Mouse (Mus musculus) thymus, postnatal 4 days (tissue): ENCODE results near the gene Bmp3.

ENCODE experiments used
- DNase-seq: peaks from one replicate; pipeline ENCODE4 v3.0.0; 2021

The Bmp3 gene

DNA sequence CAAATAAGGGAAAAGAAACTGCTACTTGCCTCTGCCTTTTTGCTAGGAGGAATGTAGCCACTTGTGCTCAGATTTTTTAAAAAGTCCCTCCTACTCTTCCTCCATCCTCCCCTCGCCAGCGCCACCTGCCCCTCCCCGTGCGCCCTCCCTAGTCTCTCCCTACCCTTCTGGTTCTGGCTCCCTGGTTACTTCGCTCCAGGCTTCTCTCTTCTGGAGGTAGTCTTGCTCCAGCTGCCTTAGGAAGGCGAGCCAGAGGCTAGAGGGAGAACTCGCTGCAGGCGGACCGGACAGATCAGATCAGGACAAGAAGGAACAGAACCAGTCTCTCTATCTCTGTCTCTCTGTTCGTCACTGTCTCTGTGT, at the start of gene Bmp3:
Bmp3 (plus strand) TSS at position 152 of the 363 bp plus-strand sequence.
- DNase-seq, result no peak

DNA sequence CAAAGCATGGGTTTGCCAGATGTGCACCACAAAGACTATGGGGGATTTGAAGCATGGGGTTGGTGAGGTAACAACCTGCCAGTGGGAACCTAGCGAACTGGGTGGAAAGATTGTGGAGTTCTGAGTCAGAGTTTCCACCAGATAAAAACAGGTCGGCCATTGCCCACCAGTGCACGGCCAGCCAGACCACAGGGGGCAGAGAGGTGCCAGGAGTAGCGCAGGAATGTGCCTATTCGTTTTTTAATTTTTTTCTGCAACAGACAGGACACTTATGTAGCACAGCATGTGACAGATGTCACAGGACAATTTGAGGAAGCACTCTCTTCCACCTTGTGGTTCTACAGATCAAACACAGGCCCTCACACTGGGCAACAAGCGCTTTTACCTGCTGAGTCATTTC, 49.5 kb upstream of the Bmp3 start:
- DNase-seq, result no peak

DNA sequence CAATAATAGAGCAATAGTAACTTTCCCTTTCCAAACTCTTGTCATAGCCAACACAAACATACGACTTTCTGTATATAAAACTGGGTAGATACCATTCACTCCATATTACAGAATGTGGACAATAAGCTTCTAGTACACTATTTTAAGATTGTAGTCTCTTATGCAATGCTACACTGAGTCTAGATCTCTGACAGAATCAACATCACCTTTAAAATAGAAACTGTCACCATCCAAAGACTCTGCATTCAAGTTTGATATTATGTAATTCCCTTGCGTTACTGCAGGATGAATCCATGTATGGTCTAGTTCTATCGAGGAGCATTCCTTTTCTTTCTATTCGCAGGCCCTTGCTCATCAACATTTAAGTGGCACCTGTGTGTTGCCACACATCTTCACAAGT, 47.7 kb upstream of the Bmp3 start:
- DNase-seq, result no peak

DNA sequence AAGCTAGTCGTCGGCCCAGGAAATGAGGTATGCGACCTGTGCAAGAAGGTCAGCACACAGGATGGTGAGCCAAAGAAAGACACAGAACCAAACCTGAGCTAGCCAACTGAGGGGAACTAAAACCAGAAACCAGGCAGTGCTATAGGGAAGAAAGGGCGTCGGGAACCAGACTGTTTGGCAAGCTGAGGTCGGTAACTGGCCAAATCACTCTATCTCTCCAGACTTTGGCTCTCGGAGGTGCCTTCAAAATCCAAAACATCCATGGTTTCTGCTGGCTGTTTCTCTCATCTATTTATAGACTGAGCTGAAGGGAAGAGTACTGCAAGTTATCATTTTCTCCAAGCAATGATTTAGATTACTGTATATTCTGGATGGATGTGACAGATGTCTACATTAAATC, 47.2 kb upstream of the Bmp3 start:
- no peak for DNase-seq

DNA sequence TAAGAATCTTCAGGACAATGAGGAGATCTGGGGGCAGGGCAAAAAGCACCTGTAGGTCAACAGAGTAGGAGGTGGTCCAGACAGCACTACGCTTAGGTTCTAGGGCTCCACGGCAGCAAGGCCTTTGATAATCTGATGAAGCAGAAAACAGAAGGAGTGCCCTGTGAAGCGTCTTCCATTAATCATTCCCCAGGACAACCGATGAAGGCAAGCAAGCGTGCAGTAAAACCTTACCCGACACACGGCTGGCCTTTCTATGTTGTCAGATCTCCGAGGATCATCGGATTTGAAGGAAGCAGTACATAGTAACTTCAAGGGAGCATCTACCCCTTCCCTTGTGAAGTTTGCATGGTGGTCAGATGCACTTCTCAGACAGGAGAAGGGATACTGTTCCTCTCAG, 46.3 kb upstream of the Bmp3 start:
- no peak for DNase-seq

DNA sequence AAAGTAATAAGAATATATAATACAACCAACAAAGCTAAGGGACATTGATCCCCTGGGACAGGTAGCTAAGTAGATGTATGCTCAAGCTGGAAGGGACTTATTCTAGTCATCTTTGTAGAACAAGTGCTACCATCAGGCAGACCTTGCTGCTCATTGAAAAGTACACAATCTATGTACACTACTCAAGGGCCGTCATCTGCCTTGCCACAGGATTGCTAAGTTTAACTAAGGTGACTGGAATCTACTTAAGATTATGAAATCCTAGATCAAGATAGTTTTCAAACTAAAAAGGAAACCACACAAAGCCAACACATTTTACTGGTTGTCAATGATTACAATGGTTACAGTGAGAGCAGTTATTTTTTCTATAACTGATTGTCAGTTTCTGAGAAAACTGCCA, 41.8 kb upstream of the Bmp3 start:
- DNase-seq, result no peak

DNA sequence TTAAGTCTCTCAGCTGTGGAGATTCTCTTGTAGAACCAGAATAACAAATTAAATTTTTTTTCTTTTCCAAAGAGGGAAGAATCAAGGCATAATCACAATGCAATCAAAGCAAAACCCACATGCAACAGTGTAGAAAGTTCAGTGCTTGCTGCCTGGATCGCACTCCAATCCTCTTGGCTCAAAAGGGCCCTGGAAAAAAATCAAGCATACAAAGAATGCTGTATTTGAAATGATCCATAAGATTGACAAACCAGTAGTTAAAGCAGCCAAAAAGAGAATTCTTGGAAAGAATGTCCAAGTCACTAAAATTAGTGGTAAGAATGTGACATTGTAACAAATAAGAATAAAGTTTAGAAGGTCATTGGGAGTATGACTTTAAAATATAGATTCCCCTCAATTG, 38.9 kb upstream of the Bmp3 start:
- DNase-seq, result no peak

DNA sequence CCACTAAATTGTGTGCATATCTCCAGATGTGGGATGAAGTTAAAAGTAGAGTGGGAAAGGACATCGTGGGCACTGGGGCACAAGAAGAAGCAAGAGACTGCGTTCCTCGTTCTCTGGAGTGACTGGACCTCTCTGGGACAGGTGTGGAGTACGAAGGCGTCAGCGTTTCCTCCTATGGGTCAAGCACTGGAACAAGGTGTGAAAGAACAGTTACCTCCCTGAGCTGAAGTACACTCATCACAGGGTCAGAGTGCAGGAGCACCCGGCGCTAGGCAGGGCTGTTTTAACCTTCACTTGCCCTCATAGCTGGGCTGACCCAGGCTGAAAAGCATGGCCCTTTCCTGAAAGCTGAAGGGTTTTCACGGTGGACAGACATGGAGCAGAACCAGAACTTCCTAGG, 20.5 kb upstream of the Bmp3 start:
- no peak for DNase-seq

DNA sequence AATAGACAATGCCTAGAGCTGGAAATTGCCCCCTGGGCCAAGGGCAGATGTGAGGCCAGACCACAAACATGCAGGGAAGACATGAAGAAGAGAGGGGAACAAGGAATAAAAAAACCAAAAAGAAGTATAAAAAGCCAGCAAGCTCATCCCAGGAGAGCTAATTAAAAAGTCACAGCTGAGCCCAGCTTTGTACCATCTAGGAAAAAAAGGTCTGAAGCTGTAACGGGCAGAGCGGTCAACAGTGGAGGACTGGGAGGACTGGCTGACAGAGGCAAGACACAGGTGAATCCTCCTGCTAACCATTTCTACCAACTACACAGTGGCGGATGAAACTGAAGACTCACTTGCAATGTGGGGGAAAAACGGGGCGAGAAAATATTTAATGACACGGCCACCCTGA, 19.9 kb upstream of the Bmp3 start:
- DNase-seq, result no peak

DNA sequence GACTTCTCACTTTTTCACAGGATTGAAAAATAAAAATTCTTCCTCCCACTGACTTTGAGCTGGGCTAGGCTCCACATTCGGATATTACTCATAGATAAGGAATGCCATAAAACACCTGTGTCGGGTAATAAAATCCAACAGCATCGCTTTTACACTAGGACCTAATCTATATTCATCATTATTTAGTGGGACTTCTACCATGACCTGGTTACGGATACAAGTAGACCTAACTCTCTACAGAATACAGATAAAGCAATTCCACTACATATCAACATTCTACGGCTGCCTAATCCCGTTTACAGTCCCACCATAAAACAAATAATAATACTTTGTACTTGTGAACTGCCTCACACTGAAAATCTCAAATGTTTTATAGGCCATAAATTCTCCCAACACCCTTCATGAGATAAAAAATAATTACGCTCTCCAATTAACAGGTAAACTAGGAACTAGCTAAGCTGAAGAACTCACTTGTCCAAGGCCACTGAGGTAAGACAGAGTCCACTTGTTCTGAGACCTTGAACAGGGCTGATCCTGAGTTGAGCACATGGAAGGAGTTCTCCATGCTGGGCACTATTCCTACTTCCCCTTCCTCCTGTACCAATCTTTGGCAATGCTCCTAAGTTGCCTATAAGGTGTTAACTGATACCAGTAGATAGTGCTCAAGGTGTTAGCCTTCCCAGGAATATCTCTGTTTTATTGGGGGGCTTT, 11.5 kb upstream of the Bmp3 start:
- DNase-seq, result no peak

DNA sequence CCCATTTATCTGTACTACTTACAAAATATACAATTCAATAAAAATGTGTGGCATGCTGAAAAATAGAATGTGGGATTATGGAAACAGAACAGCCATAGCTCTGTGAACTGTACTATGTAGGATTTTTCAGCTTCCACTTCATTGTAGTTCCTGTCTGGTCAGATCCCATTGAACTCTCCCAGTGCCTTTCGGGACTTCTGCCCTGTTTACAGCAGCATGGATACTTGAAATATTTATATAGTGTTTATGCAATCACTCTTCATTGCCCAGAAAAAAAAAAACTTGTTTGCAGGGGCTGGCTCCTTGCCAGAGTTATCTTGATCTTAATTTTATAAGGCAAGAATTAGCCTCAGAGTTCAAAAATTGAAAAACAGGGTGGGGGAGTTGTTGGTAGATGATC, 9.6 kb upstream of the Bmp3 start:
- no peak for DNase-seq

DNA sequence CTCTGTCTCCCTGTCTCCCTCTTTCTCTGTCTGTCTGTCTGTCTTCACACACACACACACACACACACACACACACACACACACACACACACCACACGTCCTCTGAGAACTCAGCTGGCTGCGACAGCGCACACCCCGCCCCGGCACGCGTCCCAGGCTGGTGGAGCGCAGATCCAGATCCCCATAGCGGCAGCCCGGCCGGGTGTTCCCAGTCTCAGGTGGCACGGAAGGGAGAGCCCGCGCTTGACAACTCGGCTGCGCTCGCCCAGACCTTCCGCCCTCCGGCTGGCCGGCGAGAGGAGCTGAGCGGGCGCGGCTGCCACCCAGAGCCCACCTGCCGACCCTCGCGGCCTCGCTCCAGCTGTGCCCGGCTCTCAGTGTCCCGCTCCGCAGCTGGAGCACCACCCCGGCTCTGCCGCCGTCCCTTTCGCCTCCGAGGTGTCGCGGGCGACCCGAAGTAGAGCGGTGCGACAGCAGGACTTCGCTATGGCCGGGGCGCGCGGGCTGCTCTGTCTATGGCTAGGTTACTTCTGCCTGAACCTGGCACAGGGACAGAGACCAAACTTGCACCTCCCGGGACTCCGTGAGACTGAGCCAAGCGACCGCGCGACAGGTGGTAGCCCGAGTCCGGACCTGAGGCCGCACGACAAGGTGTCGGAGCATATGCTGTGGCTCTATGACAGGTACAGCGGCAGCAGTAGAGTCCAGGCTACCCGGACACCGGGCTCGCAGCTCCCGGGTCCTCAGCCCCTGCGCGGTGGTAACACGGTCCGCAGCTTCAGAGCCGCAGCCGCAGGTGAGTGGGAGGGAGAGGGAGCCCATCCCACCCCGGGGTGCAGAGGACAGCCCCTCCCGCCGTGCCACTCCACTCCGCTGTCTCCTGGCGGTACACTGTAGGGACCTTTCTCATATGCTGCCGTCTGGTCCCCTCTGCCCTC, 681 bp downstream of the Bmp3 start:
- DNase-seq, result peak; percentile 9

DNA sequence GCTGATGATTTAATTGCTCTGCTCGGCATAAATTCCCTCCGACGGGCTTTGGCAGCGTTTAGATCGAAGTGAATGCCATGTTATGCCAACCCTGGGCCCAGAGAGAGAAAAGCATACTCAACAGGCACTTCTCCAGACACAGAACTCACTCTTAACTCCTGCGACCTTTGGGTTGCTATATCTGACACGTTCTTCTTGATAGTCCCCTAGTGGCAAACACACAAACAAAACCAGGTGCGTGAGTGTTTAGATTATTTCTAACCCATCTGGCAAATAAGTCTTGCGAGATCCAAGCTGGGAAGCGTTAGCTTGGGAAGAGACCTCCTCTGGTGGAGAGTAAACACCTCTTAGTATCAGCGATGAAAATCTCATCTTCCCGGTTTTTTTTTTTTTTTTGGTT, 1.5 kb downstream of the Bmp3 start:
- DNase-seq, result no peak

DNA sequence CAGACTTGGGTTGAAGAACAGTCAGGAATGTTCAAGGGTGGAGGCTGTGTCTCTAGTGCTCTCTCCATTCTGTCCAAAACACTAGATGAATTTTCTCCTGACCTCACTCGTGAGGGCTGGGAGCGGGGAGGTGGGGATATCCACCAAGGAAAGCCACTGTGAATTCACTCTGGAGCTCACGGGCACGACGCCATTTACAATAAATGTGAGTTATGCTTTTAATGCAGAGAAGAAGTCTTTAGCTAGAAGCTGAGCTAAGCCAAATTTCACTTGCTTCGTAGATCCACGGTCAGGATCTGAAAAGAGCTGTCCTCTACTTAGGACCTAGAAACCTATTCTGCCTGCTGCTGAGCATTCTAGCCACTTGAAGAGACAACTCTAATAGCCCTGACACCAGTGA, 2.1 kb downstream of the Bmp3 start:
- DNase-seq, result no peak

DNA sequence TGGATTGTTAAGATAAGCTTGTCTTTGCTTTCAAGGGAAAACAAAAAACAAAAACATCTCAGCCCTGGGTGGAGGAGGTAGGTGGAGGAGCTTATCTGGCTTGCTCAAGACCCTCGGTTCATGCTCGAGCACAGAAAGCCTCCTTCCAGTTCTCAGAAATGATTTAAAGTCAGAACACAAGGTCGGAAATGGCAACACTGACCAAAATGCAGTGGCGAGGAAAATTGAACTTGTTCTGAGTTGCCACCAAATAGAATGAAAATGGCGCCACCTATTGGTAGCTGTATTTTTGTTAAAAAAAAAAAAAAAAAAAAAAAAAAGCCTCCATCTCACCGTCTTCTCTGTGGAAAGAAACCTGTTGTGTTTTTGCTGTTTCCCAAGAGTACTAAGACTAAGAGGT, 9.7 kb downstream of the Bmp3 start:
- no peak for DNase-seq

DNA sequence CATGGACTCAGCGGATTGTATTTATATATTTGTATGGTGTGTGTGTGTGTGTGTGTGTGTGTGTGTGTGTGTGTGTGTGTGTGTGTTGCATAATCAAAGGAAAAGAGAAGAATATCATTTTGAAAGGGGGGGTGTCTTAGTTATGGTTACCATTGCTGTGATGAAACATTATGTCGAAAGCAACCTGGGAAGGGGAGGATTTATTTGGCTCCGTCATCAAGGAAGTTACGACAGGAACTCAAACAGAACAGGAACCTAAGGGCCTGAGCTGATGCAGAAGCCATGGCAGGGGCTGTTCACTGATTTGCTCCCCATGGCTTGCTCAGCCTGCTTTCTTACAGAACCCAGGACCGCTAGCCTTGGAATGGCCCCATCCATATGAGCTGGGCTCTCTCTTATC, 10.9 kb downstream of the Bmp3 start:
- DNase-seq, result no peak

DNA sequence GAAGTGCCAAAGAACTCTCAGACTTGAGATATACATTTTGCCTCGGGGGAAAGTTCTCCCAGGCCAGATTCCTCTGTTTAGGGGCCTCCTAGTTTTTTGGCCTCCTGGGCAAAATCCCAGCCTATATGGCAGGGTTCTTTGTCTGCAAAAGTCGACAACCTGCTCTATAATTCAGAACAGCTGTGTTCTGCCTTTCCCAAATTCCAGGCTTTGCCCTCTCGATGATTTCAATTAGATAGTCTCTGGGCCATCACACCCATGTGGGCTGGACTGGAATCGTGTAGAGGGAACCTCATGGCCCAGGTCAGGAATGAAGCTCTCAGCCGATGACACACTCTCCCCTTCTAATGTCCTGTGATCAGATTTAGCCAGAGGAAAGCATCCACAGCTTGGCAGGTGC, 21.8 kb downstream of the Bmp3 start:
- DNase-seq, result no peak

DNA sequence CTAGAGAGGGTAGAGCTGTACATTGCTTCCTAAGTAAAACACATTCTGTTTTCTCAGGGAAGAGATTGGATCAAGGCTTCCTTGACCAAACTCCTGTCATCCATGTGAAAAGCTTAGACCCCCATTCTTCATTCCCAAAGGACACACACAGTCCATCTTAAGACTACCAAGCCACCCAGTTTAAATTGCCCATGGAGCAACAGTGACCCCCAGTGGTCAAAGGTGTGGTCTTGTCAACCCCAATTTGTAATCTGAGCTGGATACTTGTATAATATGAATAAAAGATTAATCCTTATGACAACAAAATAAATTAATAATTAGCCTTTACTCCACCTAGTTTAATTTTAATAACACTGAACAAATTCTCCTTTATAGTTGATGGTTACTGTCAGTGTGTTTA, 24.7 kb downstream of the Bmp3 start:
- peak; percentile 13 for DNase-seq

DNA sequence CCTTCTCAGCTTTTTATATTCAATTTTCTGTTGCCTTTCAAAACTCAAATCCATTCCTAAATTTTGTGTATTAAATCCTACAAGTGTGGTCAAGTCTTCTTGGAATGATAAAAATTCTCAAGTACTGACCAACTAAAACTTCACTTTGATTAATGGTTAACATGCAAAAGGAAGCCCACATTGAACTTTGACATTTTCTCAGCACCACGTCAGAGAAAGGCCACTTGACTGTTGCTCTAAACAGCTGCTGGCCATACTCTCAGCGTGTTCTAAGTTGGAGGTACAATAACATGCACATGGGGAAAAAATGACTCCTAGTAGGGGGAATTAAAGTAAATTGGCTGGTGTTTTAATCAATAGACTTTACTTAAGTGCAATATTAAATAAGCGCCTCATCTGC, 27.9 kb downstream of the Bmp3 start:
- no peak for DNase-seq

DNA sequence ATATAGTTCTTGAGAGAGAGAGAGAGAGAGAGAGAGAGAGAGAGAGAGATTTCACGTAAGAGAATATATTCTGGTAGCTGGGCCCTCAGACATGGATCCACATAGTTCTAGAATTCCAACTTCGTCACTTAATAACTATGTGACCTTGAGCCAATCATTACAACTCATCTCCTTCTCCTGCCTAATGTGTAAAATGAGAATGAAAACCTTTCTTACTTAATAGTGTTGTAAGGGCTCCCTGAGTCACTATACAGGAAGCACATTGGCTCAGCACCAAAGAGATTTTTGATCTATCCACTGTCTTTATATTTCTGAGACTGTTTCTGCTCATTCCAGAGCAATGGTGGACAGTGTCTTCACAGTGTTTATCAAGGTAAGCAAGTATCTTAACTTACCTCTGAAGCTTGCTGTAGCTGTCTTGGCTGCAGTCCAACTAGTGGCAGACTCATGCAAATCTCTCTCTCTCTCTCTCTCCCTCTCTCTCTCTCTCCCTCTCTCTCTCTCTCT, 36.4 kb downstream of the Bmp3 start:
- DNase-seq, result no peak

DNA sequence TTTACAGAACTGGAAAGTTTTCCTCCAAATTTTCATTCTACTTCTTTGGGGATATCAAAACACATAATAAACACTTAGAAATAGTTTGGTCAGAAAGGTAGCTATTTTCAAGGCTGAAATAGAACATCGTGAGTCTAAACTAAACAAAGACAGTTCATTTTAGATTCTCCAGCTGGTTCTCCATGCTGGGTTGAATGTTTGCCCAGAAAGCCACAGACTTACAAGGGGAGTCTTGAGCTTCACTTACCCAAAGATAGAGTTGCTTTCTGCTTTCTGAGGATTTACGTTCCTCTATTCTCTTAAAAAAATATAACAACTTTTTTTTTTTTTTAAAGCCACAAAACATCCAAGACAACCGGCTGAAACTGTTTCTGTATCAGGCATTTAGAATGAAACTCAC, 40.1 kb downstream of the Bmp3 start:
- DNase-seq, result no peak

DNA sequence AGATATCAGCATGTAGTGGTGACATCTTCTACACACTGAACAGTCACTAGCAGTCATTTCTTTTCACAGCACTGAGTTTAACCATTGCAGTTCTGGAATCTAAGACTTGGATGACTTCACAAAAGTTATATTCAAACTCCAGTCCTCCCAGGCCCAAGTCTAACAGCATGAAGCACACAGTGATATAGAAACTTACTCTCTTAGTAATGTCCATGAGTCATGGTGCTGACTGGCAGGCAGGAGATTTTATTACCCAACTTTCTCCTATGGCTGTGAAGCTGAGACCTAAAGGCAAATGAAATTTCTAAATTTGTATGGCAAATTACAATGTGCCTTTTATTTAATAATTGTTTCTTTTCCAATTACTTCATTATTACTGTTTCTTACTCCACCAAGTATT, 43.7 kb downstream of the Bmp3 start:
- DNase-seq, result no peak

DNA sequence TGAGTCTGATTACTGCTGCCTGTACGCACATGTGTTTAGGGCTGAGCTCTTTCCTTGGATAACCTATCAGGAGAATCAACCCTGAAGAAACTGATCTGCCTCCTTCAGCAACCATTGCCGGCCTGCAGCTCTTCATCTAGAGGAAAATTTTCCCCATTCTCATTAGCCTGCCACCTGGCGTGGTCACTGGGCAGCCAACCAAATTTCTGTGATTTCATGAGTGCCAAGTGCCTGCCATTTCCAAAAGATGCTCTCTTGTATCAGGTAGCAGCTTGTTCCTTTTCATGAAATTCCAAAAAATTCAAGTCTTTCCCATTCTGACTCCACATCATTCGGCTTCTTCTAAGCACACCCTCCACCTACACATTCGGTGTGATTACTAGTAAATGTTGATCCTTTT, 46.7 kb downstream of the Bmp3 start:
- no peak for DNase-seq

DNA sequence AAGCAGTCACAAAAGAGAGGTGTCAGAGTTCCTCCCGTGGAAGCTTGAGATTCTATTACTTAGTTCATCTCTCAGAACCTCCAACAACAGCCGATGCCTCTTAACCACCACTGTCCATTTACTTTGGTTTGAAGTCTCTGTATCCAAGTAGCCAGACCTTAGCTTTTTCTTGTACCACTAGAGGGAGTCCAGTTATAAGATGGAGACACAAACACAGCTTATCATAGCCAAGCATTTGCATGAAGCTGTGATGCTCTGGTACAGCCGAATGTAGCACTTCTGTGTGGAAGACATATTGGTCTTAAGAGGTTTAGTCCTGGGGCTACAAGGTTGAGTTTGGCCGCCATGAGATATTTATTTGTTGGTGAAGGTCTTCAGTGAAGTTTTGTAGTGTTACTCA, 48.1 kb downstream of the Bmp3 start:
- no peak for DNase-seq
